Mouse (Mus musculus): ENCODE results near the gene Nkx6-1. TPM values are rescaled to one million over a fixed set of nuclear protein-coding genes. Genes with fewer than 3 reads are reported as not detected.

Gene Nkx6-1
- polyA plus RNA-seq, 1 experiment from 2014 or later = 0.13 TPM

GRCm38 (mm10) chr5:101661561-101662211 is 3.1 kb downstream of the Nkx6-1 start:
- ATAC-seq = no peak
- H3K4me3 ChIP-seq (ENCODE audit: low read depth, low read length) = no peak overlapping the region
- H3K27me3 ChIP-seq (replicated peaks; ENCODE audit: insufficient read depth, low read length) = peaks cover 90% of the 10 kb centered on the region

GRCm38 (mm10) chr5:101660666-101661065 is 4.1 kb downstream of the Nkx6-1 start:
- H3K36me3 ChIP-seq (ENCODE audit: insufficient read depth, low read length) = no peaks in the 10 kb centered on the region
- no peak for TF ChIP-seq CTCF (IDR thresholded peaks at IDR 0.05)
- TF ChIP-seq EP300 (IDR thresholded peaks at IDR 0.05) = no peak
- DNase-seq (ENCODE audit: low spot score) (no peak), ATAC-seq (no peak)
- peaks cover 87% of the 10 kb centered on the region for H3K27me3 ChIP-seq (replicated peaks; ENCODE audit: insufficient read depth, low read length)
- H3K4me3 ChIP-seq (ENCODE audit: low read depth, low read length) = no peak overlapping the region
- no peaks in the 10 kb centered on the region for H3K9me3 ChIP-seq (ENCODE audit: low read length)
- H3K9ac ChIP-seq (replicated peaks; ENCODE audit: low read depth) = no peak overlapping the region
- H3K4me1 ChIP-seq (ENCODE audit: insufficient read depth, low read depth, low read length) = peaks cover 12% of the 10 kb centered on the region; the same call in 1 of the 2 replicates
- H3K27ac ChIP-seq (ENCODE audit: low read length) = no peak overlapping the region
- WGBS = 25% methylated on average over 3 of the region's 3 CpGs
- no peak overlapping the region for H3K4me2 ChIP-seq (replicated peaks; ENCODE audit: low read depth, low read length)

More at GRCm38 (mm10) chr5:101661561-101662211, 3.1 kb downstream of the Nkx6-1 start:
- no peak for DNase-seq (ENCODE audit: low spot score)
- Histone ChIP-seq H3K36me3 (ENCODE audit: insufficient read depth, low read length) (no peaks in the 10 kb centered on the region), H3K27ac (ENCODE audit: low read length) (no peak overlapping the region), H3K9ac (replicated peaks; ENCODE audit: low read depth) (no peak overlapping the region), H3K9me3 (ENCODE audit: low read length) (no peaks in the 10 kb centered on the region), H3K4me2 (replicated peaks; ENCODE audit: low read depth, low read length) (no peak overlapping the region), H3K4me1 (ENCODE audit: insufficient read depth, low read depth, low read length) (peaks cover 12% of the 10 kb centered on the region; the same call in 1 of the 2 replicates)
- TF ChIP-seq CTCF (IDR thresholded peaks at IDR 0.05) (no peak), EP300 (IDR thresholded peaks at IDR 0.05) (no peak)
- 10% methylated on average over 25 of the region's 25 CpGs for WGBS

- no peak for TF ChIP-seq CTCF (IDR thresholded peaks at IDR 0.05)
- TF ChIP-seq EP300 (IDR thresholded peaks at IDR 0.05) = no peak
- H3K36me3 ChIP-seq (ENCODE audit: insufficient read depth, low read length) = no peaks in the 10 kb centered on the region
- no peak overlapping the region for H3K9ac ChIP-seq (replicated peaks; ENCODE audit: low read depth)
- no peaks in the 10 kb centered on the region for H3K9me3 ChIP-seq (ENCODE audit: low read length)
- 0 out of 2 replicates have a peak, but pooled peaks cover 5% of the 10 kb centered on the region for H3K4me1 ChIP-seq (ENCODE audit: insufficient read depth, low read depth, low read length)
- no peak overlapping the region for H3K27ac ChIP-seq (ENCODE audit: low read length)
- no peak for DNase-seq (ENCODE audit: low spot score)
- H3K4me3 ChIP-seq (ENCODE audit: low read depth, low read length) = 0 out of 2 replicates have a peak overlapping the region, but pooled peaks have one; percentile 3
- no peak overlapping the region for H3K4me2 ChIP-seq (replicated peaks; ENCODE audit: low read depth, low read length)
- ATAC-seq = no peak
- WGBS = under 1% methylated on average over 38 of the region's 39 CpGs
- peaks cover 77% of the 10 kb centered on the region for H3K27me3 ChIP-seq (replicated peaks; ENCODE audit: insufficient read depth, low read length)
Measured at GRCm38 (mm10) chr5:101659411-101659971, 5.3 kb downstream of the Nkx6-1 start.

GRCm38 (mm10) chr5:101658984-101659290 is 5.9 kb downstream of the Nkx6-1 start:
- Histone ChIP-seq H3K36me3 (ENCODE audit: insufficient read depth, low read length) (no peaks in the 10 kb centered on the region), H3K4me2 (replicated peaks; ENCODE audit: low read depth, low read length) (no peak overlapping the region), H3K9ac (replicated peaks; ENCODE audit: low read depth) (no peak overlapping the region), H3K4me1 (ENCODE audit: insufficient read depth, low read depth, low read length) (0 out of 2 replicates have a peak, but pooled peaks cover 5% of the 10 kb centered on the region), H3K27ac (ENCODE audit: low read length) (no peak overlapping the region), H3K4me3 (ENCODE audit: low read depth, low read length) (no peak overlapping the region), H3K27me3 (replicated peaks; ENCODE audit: insufficient read depth, low read length) (peaks cover 77% of the 10 kb centered on the region), H3K9me3 (ENCODE audit: low read length) (no peaks in the 10 kb centered on the region)
- TF ChIP-seq CTCF (IDR thresholded peaks at IDR 0.05) = no peak
- no peak for TF ChIP-seq EP300 (IDR thresholded peaks at IDR 0.05)
- WGBS = 3% methylated on average over 23 of the region's 23 CpGs
- no peak for DNase-seq (ENCODE audit: low spot score)
- ATAC-seq = no peak

- Histone ChIP-seq H3K27ac (ENCODE audit: low read length) (no peak overlapping the region), H3K36me3 (ENCODE audit: insufficient read depth, low read length) (no peaks in the 10 kb centered on the region), H3K27me3 (replicated peaks; ENCODE audit: insufficient read depth, low read length) (peaks cover 78% of the 10 kb centered on the region), H3K4me2 (replicated peaks; ENCODE audit: low read depth, low read length) (no peak overlapping the region), H3K4me1 (ENCODE audit: insufficient read depth, low read depth, low read length) (no peaks in the 10 kb centered on the region), H3K9me3 (ENCODE audit: low read length) (no peaks in the 10 kb centered on the region), H3K9ac (replicated peaks; ENCODE audit: low read depth) (no peak overlapping the region), H3K4me3 (ENCODE audit: low read depth, low read length) (no peak overlapping the region)
- no peak for DNase-seq (ENCODE audit: low spot score)
- no peak for ATAC-seq
- TF ChIP-seq CTCF (IDR thresholded peaks at IDR 0.05) (no peak), EP300 (IDR thresholded peaks at IDR 0.05) (no peak)
- WGBS = 5% methylated on average over 21 of the region's 21 CpGs
Measured at GRCm38 (mm10) chr5:101658188-101658983, 6.4 kb downstream of the Nkx6-1 start.

- H3K9me3 ChIP-seq (ENCODE audit: low read length) = no peaks in the 10 kb centered on the region
- no peak for DNase-seq (ENCODE audit: low spot score)
- H3K27me3 ChIP-seq (replicated peaks; ENCODE audit: insufficient read depth, low read length) = peaks cover 74% of the 10 kb centered on the region
- TF ChIP-seq CTCF (IDR thresholded peaks at IDR 0.05) = no peak
- no peak for TF ChIP-seq EP300 (IDR thresholded peaks at IDR 0.05)
- no peak overlapping the region for H3K27ac ChIP-seq (ENCODE audit: low read length)
- no peak overlapping the region for H3K9ac ChIP-seq (replicated peaks; ENCODE audit: low read depth)
- H3K36me3 ChIP-seq (ENCODE audit: insufficient read depth, low read length) = no peaks in the 10 kb centered on the region
- H3K4me3 ChIP-seq (ENCODE audit: low read depth, low read length) = no peak overlapping the region
- H3K4me2 ChIP-seq (replicated peaks; ENCODE audit: low read depth, low read length) = no peak overlapping the region
- no peaks in the 10 kb centered on the region for H3K4me1 ChIP-seq (ENCODE audit: insufficient read depth, low read depth, low read length)
- WGBS = 4% methylated on average over 10 of the region's 10 CpGs
- ATAC-seq = no peak
Measured at GRCm38 (mm10) chr5:101657698-101658097, 7.1 kb downstream of the Nkx6-1 start.
